Comparison of ENCODE assay signal across 1 mouse cellular context in the genomic region with DNA sequence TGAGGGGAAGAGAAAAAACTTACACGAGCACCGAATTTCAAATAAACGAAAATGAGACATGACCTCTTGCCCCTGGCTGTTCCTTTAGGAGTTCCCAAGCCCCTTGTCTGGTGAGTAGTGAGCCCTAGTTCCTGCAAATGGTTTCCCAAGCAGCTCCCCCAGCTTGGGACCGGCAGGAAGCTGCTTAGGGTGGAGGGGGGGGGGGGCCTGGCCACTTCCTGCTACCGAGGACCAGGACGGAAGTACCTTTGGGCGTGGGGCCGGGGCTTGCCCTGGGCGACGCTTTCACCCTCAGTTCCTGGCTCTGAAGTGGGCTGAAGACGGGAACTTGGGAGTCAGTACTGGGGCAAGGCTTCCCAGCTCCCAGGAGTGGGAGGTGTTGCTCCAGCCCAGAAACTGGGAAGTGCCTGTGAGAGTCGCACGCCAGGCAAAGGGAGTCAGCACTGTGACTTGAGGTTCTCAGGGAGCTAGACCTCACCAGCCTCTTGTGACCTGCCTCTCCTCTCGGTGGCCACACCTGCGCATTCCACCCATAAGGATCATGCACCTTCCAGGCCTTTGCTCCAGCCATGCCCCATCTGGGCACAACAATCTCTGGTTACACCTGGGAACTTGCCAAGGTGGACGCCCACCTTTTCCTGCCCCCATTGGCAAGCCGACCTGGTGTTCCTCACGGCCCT.
TF ChIP-seq lines count a peak whose summit lies in the region.

No protein-coding gene starts in this region.

TF ChIP-seq in CH12.LX, 34 proteins besides CTCF, POLR2A, EP300 and RAD21 (continued from another document):
- TF ChIP-seq MXI1 (IDR thresholded peaks at IDR 0.05; ENCODE audit: low read depth, low read length) (peak; percentile 33; the same call in 1 of the 2 replicates), UBTF (IDR thresholded peaks at IDR 0.05; ENCODE audit: low read depth, low read length) (0 out of 2 replicates have a peak, but pooled peaks have one; percentile 22), TCF12 (IDR thresholded peaks at IDR 0.05; ENCODE audit: low read depth, low read length) (no peak), HCFC1 (IDR thresholded peaks at IDR 0.05; ENCODE audit: low read depth, low read length) (peak; percentile 74), ZMIZ1 (IDR thresholded peaks at IDR 0.05; ENCODE audit: low read depth, low read length) (peak; percentile 73), TBP (conservative IDR thresholded peaks at IDR 0.05; ENCODE audit: low read depth, low read length) (no peak), JUND (conservative IDR thresholded peaks at IDR 0.05; ENCODE audit: low read depth, low read length) (no peak), IRF4 (IDR thresholded peaks at IDR 0.05; ENCODE audit: low read depth, low read length) (no peak; the same call in 1 of the 2 replicates), ELF1 (IDR thresholded peaks at IDR 0.05; ENCODE audit: low read depth, low read length) (peak; percentile 88), GABPA (IDR thresholded peaks at IDR 0.05; ENCODE audit: insufficient replicate concordance, low read depth, low read length) (no peak), ZKSCAN1 (IDR thresholded peaks at IDR 0.05; ENCODE audit: borderline replicate concordance, low read depth, low read length) (no peak), CHD2 (IDR thresholded peaks at IDR 0.05; ENCODE audit: low read length) (no peak), NELFE (IDR thresholded peaks at IDR 0.05; ENCODE audit: low read depth, low read length) (peak; percentile 15; the same call in 1 of the 2 replicates), MAZ (IDR thresholded peaks at IDR 0.05; ENCODE audit: low read depth, low read length) (no peak), NRF1 (IDR thresholded peaks at IDR 0.05; ENCODE audit: low read depth, low read length) (no peak; the same call in 1 of the 2 replicates), USF1 (IDR thresholded peaks at IDR 0.05; ENCODE audit: low read depth, low read length) (no peak), ZNF384 (IDR thresholded peaks at IDR 0.05; ENCODE audit: low read depth, low read length) (no peak), JUN (IDR thresholded peaks at IDR 0.05; ENCODE audit: insufficient read depth, low read depth, low read length) (no peak), RCOR1 (conservative IDR thresholded peaks at IDR 0.05; ENCODE audit: low read depth, low read length) (no peak), ETS1 (conservative IDR thresholded peaks at IDR 0.05; ENCODE audit: low read depth, low read length) (peak; percentile 8; the same call in 1 of the 2 replicates), MAFK (IDR thresholded peaks at IDR 0.05; ENCODE audit: insufficient replicate concordance, low read length) (no peak), MAX (IDR thresholded peaks at IDR 0.05; ENCODE audit: low read length) (peak; percentile 66; the same call in 1 of the 2 replicates), POLR2AphosphoS2 (IDR thresholded peaks at IDR 0.05; ENCODE audit: low read depth, low read length) (peak; percentile 59; the same call in 1 of the 2 replicates), MYC (IDR thresholded peaks at IDR 0.05; ENCODE audit: low read depth, low read length) (no peak), PAX5 (IDR thresholded peaks at IDR 0.05; ENCODE audit: low read length) (no peak)
